Mouse (Mus musculus) liver, embryonic 14 days (tissue): ENCODE measurements around the gene Stra6l. TPM values are rescaled to one million over a fixed set of nuclear protein-coding genes. Genes with fewer than 3 reads are reported as not detected.

Source experiments
- polyA plus RNA-seq: library from polyadenylated mRNA; depleted of rRNA; stranded (reverse); fragments of >200 nt; gene quantifications from 2 replicates; pipeline ENCODE4 v1.2.3, GENCODE M21; 2012; rRNA removed

Stra6l gene
- 4.3 and 5.2 TPM in 2 replicates for polyA plus RNA-seq

DNA sequence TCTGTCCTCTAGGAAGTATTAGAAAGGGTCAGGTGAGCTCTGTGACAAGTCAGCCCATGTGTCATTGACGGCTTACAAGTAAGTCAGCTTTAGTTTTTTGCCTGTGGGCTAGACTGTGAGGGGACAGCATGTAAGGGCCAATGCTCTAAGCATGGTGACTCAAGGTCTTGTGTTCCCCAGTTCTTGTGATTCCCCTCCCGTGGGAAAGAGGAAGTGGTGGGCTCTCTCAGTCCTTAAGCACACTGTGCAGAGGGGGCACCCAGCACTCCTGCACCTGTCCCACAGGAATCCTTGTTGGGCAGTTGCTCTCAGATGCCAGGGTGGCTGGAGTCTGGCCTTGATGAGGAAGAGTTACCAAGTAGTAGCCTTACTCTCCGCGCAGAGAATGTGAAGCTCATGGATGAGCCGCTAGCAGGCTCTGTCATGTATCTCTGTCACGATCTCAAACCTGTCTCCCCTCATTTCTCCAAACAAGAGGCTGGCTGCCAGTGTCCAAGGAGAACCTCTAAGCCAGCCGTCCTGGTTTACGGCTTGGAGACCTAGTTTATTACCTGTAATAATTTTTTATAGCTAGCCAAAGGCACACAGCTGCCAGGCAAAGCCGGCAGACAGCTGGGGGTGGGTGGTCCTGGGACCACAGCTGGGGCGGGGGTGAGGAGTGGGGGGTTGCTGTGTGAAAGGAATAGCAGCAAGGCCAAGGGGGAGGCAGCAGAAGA is at the start of gene Stra6l:
Gene Stra6l, plus strand, starts transcription at position 556 of the 716 bp plus-strand sequence.

DNA sequence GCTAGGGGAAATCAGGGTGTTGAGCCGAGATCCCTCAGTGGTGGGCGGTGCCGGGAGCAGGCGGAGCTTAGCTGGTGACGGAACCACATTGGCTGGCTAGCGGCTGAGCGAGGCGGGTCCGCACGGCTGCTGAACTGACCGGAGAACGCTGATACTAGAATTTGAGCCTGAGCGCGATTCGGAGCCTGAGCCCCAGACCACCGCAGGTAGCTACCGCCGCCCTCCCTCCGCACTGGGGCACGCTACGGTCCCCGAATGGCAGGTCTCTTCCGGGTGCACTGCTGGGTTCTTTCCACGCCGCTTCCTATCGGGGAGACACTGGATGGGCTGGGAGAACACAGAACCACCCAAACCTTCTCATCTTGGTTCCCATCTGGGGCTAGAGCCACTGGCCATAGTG is 49.5 kb upstream of the Stra6l start, which contains the start of gene Aldh1b1:
Gene Aldh1b1, plus strand, starts transcription at position 59 of the 400 bp plus-strand sequence.

GRCm38 (mm10) chr4:45826275-45827040 is 22.0 kb upstream of the Stra6l start, which contains the start of gene Igfbpl1:
Gene Igfbpl1, minus strand, starts transcription at chr4:45826923.

DNA sequence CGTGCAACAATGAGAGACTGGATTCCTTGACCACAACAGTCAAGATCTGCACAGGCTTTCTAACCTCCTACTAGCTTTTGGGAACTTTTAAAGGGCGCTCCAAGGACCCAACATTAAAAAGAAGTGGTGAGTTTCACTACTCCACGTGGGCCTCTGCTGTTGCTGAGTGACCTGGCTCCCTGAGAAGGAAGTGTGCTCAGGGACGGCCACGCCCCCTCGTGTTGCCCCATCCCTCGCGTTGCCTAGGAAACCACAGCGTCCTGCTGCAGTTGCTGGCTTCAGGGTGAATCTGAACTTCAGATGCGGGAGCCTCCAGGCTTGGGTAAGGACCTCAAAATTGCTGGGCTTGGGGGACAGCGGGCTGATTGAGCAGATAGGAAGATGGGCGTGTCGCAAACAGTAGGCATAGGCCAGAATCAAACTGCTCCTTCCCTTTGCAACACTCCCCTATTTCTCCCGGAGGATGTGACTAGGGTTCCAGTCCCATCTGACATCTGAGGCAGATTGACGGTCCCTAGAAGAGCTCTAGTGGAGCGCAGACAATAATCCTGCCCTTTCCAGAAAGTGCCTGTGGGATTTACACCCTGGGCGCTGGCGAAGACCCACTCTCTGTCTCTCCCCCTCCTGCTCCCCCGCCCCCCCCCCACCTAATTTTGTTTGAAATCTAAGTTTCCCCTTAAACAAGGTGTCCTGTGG is 41.8 kb downstream of the Stra6l start, which contains the start of gene Ccdc180:
Gene Ccdc180, plus strand, starts transcription at position 238 of the 696 bp plus-strand sequence.

Other genes starting within 250 kb of the Stra6l start
- 26.2 and 32.0 TPM in 2 replicates for gene Aldh1b1, start 49.6 kb upstream of the Stra6l start, polyA plus RNA-seq
- 0.01 and 0.06 TPM in 2 replicates for gene Igfbpl1, start 21.7 kb upstream of the Stra6l start, polyA plus RNA-seq
- gene Ccdc180, start 41.6 kb downstream of the Stra6l start, polyA plus RNA-seq: 0.02 TPM in 2 replicates
- 5.6 and 6.7 TPM in 2 replicates for gene Tdrd7, start 116.7 kb downstream of the Stra6l start, polyA plus RNA-seq
- gene Tmod1, start 190.3 kb downstream of the Stra6l start, polyA plus RNA-seq: 29.4 and 34.4 TPM in 2 replicates